Mouse (Mus musculus) liver, embryonic 16.5 days (tissue): ENCODE measurements around the gene Scnm1. TPM values are rescaled to one million over a fixed set of nuclear protein-coding genes. Genes with fewer than 3 reads are reported as not detected.

Source experiments
- ATAC-seq: fragments of 200-750 bp; cut with Nextera tagmentation; 2 replicates; pipeline ENCODE4 v1.8.0; 2017; ENCODE audit warnings: low read depth, mild to moderate bottlenecking, moderate number of reproducible peaks, moderate library complexity
- H3K27ac ChIP-seq: fragments of 300-500 bp; sonication (generic); 2 replicates; pipeline ENCODE4 v1.5.1; 2014; ENCODE audit warnings: mild to moderate bottlenecking, low read length
- H3K27me3 ChIP-seq: fragments of 300-500 bp; sonication (generic); 2 replicates; pipeline ENCODE4 v1.6.1; 2014; ENCODE audit warnings: low read depth, low read length, mixed read lengths; ENCODE audit not compliant: control insufficient read depth, insufficient read depth
- H3K36me3 ChIP-seq: fragments of 300-500 bp; sonication (generic); 2 replicates; pipeline ENCODE4 v1.6.1; 2014; ENCODE audit warnings: mild to moderate bottlenecking; ENCODE audit not compliant: control insufficient read depth, insufficient read depth
- H3K4me1 ChIP-seq: fragments of 300-500 bp; sonication (generic); 2 replicates; pipeline ENCODE4 v1.6.1; 2014; ENCODE audit warnings: low read depth, low read length, mixed read lengths; ENCODE audit not compliant: control insufficient read depth
- H3K4me2 ChIP-seq: fragments of 300-500 bp; sonication (generic); 2 replicates; pipeline ENCODE4 v1.6.1; 2014; ENCODE audit warnings: low read depth, low read length, mixed read lengths
- H3K4me3 ChIP-seq: fragments of 300-500 bp; sonication (generic); 2 replicates; pipeline ENCODE4 v1.5.1; 2014; ENCODE audit warnings: low read depth, mild to moderate bottlenecking, low read length
- H3K9ac ChIP-seq: fragments of 300-500 bp; sonication (generic); 2 replicates; pipeline ENCODE4 v1.6.1; 2014; ENCODE audit warnings: low read depth, low read length
- H3K9me3 ChIP-seq: fragments of 300-500 bp; sonication (generic); replicated peaks from 2 replicates; pipeline ENCODE4 v1.6.1; 2016; ENCODE audit warnings: low read length; ENCODE audit not compliant: control insufficient read depth
- WGBS: fragments of 180-500 bp; shearing (Covaris S2); extraction: QIAGEN DNeasy Blood & Tissue Kit; methylation state at CpG from one replicate; pipeline ENCODE4 v1.1.7; 2014; ENCODE audit not compliant: insufficient replicate concordance; 5-methylcytosine and 5-hydroxymethylcytosine counted together
- polyA plus RNA-seq: library from polyadenylated mRNA; unstranded; fragments of >200 nt; fragmentation: Nextera tagmentation; extraction: Ambion mirVana; gene quantifications from 2 replicates; pipeline ENCODE4 v1.2.1, GENCODE M21; 2015

Scnm1 gene
- 24.7 and 25.5 TPM in 2 replicates for polyA plus RNA-seq

GRCm38 (mm10) chr3:95133680-95134101 is at the start of gene Scnm1, which contains the start of gene Lysmd1:
TSS of gene Scnm1 (minus strand) at chr3:95134011.
TSS of gene Lysmd1 (plus strand) at chr3:95134088.
- peak within 1 kb of the TSS; percentile 85 for H3K27ac ChIP-seq
- no peaks in the 10 kb centered on the region for H3K9me3 ChIP-seq
- H3K36me3 ChIP-seq = peaks cover 5% of the 10 kb centered on the region; the same call in 1 of the 2 replicates
- H3K4me1 ChIP-seq = peaks cover 26% of the 10 kb centered on the region
- no peaks in the 10 kb centered on the region for H3K27me3 ChIP-seq
- peak within 1 kb of the TSS; percentile 95 for H3K4me2 ChIP-seq
- under 1% methylated on average over 20 of the region's 20 CpGs for WGBS
- peak within 1 kb of the TSS; percentile 75 for H3K9ac ChIP-seq
- ATAC-seq = peak; percentile 94
- H3K4me3 ChIP-seq = peak within 1 kb of the TSS; percentile 72

GRCm38 (mm10) chr3:95181841-95182240 is 48.0 kb upstream of the Scnm1 start:
- ATAC-seq = no peak
- no peaks in the 10 kb centered on the region for H3K27me3 ChIP-seq
- H3K9me3 ChIP-seq = no peaks in the 10 kb centered on the region
- H3K36me3 ChIP-seq = peaks cover 35% of the 10 kb centered on the region
- H3K4me3 ChIP-seq = no peak overlapping the region
- no peak overlapping the region for H3K27ac ChIP-seq
- WGBS = 49% methylated on average over 1 of the region's 1 CpGs
- H3K9ac ChIP-seq = no peak overlapping the region
- no peak overlapping the region for H3K4me2 ChIP-seq
- no peaks in the 10 kb centered on the region for H3K4me1 ChIP-seq

- H3K9ac ChIP-seq = no peak overlapping the region
- 55% methylated on average over 3 of the region's 3 CpGs for WGBS
- no peak for ATAC-seq
- no peak overlapping the region for H3K4me2 ChIP-seq
- no peak overlapping the region for H3K27ac ChIP-seq
- no peaks in the 10 kb centered on the region for H3K4me1 ChIP-seq
- no peaks in the 10 kb centered on the region for H3K9me3 ChIP-seq
- H3K27me3 ChIP-seq = peaks cover 3% of the 10 kb centered on the region; the same call in 1 of the 2 replicates
- H3K4me3 ChIP-seq = no peak overlapping the region
- peaks cover 19% of the 10 kb centered on the region for H3K36me3 ChIP-seq
These were observed 46.1 kb upstream of the Scnm1 start for GRCm38 (mm10) chr3:95179890-95180289.

GRCm38 (mm10) chr3:95178948-95179347 is 45.1 kb upstream of the Scnm1 start:
- H3K27ac ChIP-seq = no peak overlapping the region
- H3K27me3 ChIP-seq = peaks cover 8% of the 10 kb centered on the region
- H3K9ac ChIP-seq = no peak overlapping the region
- peaks cover 2% of the 10 kb centered on the region for H3K4me1 ChIP-seq
- no peak for ATAC-seq
- no peak overlapping the region for H3K4me2 ChIP-seq
- H3K36me3 ChIP-seq = peaks cover 9% of the 10 kb centered on the region
- no peaks in the 10 kb centered on the region for H3K9me3 ChIP-seq
- 65% methylated on average over 5 of the region's 5 CpGs for WGBS
- no peak overlapping the region for H3K4me3 ChIP-seq

GRCm38 (mm10) chr3:95177583-95177982 is 43.8 kb upstream of the Scnm1 start:
- WGBS = 66% methylated on average over 6 of the region's 6 CpGs
- Histone ChIP-seq H3K4me2 (no peak overlapping the region), H3K36me3 (peaks cover 3% of the 10 kb centered on the region; the same call in 1 of the 2 replicates), H3K4me3 (no peak overlapping the region), H3K9ac (no peak overlapping the region), H3K27ac (no peak overlapping the region), H3K27me3 (peaks cover 22% of the 10 kb centered on the region), H3K4me1 (peaks cover 7% of the 10 kb centered on the region), H3K9me3 (no peaks in the 10 kb centered on the region)
- no peak for ATAC-seq

GRCm38 (mm10) chr3:95176500-95176899 is 42.7 kb upstream of the Scnm1 start:
- no peaks in the 10 kb centered on the region for H3K36me3 ChIP-seq
- no peaks in the 10 kb centered on the region for H3K9me3 ChIP-seq
- H3K4me2 ChIP-seq = no peak overlapping the region
- peaks cover 32% of the 10 kb centered on the region for H3K27me3 ChIP-seq
- H3K27ac ChIP-seq = no peak overlapping the region
- ATAC-seq = no peak
- 56% methylated on average over 3 of the region's 3 CpGs for WGBS
- peaks cover 7% of the 10 kb centered on the region for H3K4me1 ChIP-seq
- no peak overlapping the region for H3K4me3 ChIP-seq
- no peak overlapping the region for H3K9ac ChIP-seq

- WGBS = 1% methylated on average over 16 of the region's 16 CpGs
- H3K9me3 ChIP-seq = no peaks in the 10 kb centered on the region
- peaks cover 7% of the 10 kb centered on the region for H3K4me1 ChIP-seq
- H3K27me3 ChIP-seq = peaks cover 52% of the 10 kb centered on the region
- no peaks in the 10 kb centered on the region for H3K36me3 ChIP-seq
- H3K27ac ChIP-seq = no peak overlapping the region
- ATAC-seq = no peak
- H3K9ac ChIP-seq = no peak overlapping the region; the same call in 1 of the 2 replicates
- H3K4me3 ChIP-seq = peak overlapping the region; percentile 35
- peak overlapping the region; percentile 60 for H3K4me2 ChIP-seq
These were observed 40.3 kb upstream of the Scnm1 start for GRCm38 (mm10) chr3:95174011-95174592.

GRCm38 (mm10) chr3:95173256-95173949 is 39.6 kb upstream of the Scnm1 start:
- 3% methylated on average over 58 of the region's 58 CpGs for WGBS
- no peak for ATAC-seq

More at GRCm38 (mm10) chr3:95173256-95173949, 39.6 kb upstream of the Scnm1 start:
- Histone ChIP-seq H3K27ac (no peak overlapping the region), H3K4me2 (peak overlapping the region; percentile 60), H3K36me3 (no peaks in the 10 kb centered on the region), H3K27me3 (peaks cover 55% of the 10 kb centered on the region), H3K9ac (peak overlapping the region; percentile 20; the same call in 1 of the 2 replicates), H3K4me3 (peak overlapping the region; percentile 38), H3K4me1 (peaks cover 7% of the 10 kb centered on the region), H3K9me3 (no peaks in the 10 kb centered on the region)
